Mouse (Mus musculus) embryonic facial prominence, embryonic 14.5 days (tissue): Measurements from ENCODE around the gene Apoe. TPM values are rescaled to one million over a fixed set of nuclear protein-coding genes. Genes with fewer than 3 reads are reported as not detected.

Experiments
- ATAC-seq: fragments of 200-750 bp; cut with Nextera tagmentation; 2 replicates; pipeline ENCODE4 v1.8.0; 2017; ENCODE audit warnings: low read depth, moderate number of reproducible peaks, moderate TSS enrichment
- DNase-seq: peaks from one replicate; pipeline ENCODE4 v3.0.0-alpha.2; 2015; ENCODE audit warnings: low spot score
- H3K27ac ChIP-seq: fragments of 300-500 bp; sonication (generic); replicated peaks from 2 replicates; pipeline ENCODE4 v1.5.1; 2014; ENCODE audit warnings: low read depth, mild to moderate bottlenecking, low read length, moderate library complexity
- H3K27me3 ChIP-seq: fragments of 300-500 bp; sonication (generic); replicated peaks from 2 replicates; pipeline ENCODE4 v1.6.1; 2014; ENCODE audit warnings: low read length; ENCODE audit not compliant: control insufficient read depth, insufficient read depth
- H3K36me3 ChIP-seq: fragments of 300-500 bp; sonication (generic); 2 replicates; pipeline ENCODE4 v1.6.1; 2014; ENCODE audit warnings: low read length, mixed read lengths; ENCODE audit not compliant: control insufficient read depth, insufficient read depth
- H3K4me1 ChIP-seq: fragments of 300-500 bp; sonication (generic); 2 replicates; pipeline ENCODE4 v1.6.1; 2014; ENCODE audit warnings: antibody characterized with exemption, low read length; ENCODE audit not compliant: control insufficient read depth, insufficient read depth
- H3K4me2 ChIP-seq: fragments of 300-500 bp; sonication (generic); 2 replicates; pipeline ENCODE4 v1.6.1; 2014; ENCODE audit warnings: low read depth, mild to moderate bottlenecking, low read length, moderate library complexity, mixed read lengths
- H3K4me3 ChIP-seq: fragments of 300-500 bp; sonication (generic); 2 replicates; pipeline ENCODE4 v1.5.1; 2014; ENCODE audit warnings: low read depth, mild to moderate bottlenecking, low read length
- H3K9ac ChIP-seq: fragments of 300-500 bp; sonication (generic); 2 replicates; pipeline ENCODE4 v1.6.1; 2014; ENCODE audit warnings: low read depth, mild to moderate bottlenecking, low read length, moderate library complexity, mixed read lengths
- H3K9me3 ChIP-seq: fragments of 300-500 bp; sonication (generic); 2 replicates; pipeline ENCODE4 v1.6.1; 2016; ENCODE audit warnings: low read length; ENCODE audit not compliant: control insufficient read depth
- WGBS: fragments of 180-500 bp; shearing (Covaris S2); extraction: QIAGEN DNeasy Blood & Tissue Kit; methylation state at CpG from one replicate; pipeline ENCODE4 v1.1.7; 2014; 5-methylcytosine and 5-hydroxymethylcytosine counted together
- polyA plus RNA-seq: library from polyadenylated mRNA; unstranded; fragments of >200 nt; fragmentation: Nextera tagmentation; extraction: Ambion mirVana; gene quantifications from 2 replicates; pipeline ENCODE4 v1.2.1, GENCODE M21; 2014

The Apoe gene
- polyA plus RNA-seq, 1 experiment from 2014 or later: 510 TPM

GRCm38 (mm10) chr7:19741329-19742031, 42.5 kb upstream of the Apoe start:
- Histone ChIP-seq H3K4me2 (no peak overlapping the region), H3K27me3 (no peaks in the 10 kb centered on the region), H3K9ac (no peak overlapping the region; the same call in 1 of the 2 replicates), H3K36me3 (peaks cover 40% of the 10 kb centered on the region), H3K4me1 (peaks cover 7% of the 10 kb centered on the region; the same call in 1 of the 2 replicates), H3K27ac (peak overlapping the region; percentile 70), H3K4me3 (no peak overlapping the region), H3K9me3 (no peaks in the 10 kb centered on the region)
- DNase-seq (no peak), ATAC-seq (peak; percentile 54)
- 8% methylated on average over 7 of the region's 8 CpGs for WGBS

GRCm38 (mm10) chr7:19740269-19740668, 41.3 kb upstream of the Apoe start:
- Histone ChIP-seq H3K36me3 (peaks cover 48% of the 10 kb centered on the region), H3K9ac (no peak overlapping the region), H3K4me1 (peaks cover 7% of the 10 kb centered on the region; the same call in 1 of the 2 replicates), H3K4me3 (no peak overlapping the region), H3K9me3 (no peaks in the 10 kb centered on the region), H3K27me3 (no peaks in the 10 kb centered on the region), H3K27ac (no peak overlapping the region), H3K4me2 (no peak overlapping the region)
- no peak for DNase-seq
- ATAC-seq: no peak
- 90% methylated on average over 11 of the region's 11 CpGs for WGBS

GRCm38 (mm10) chr7:19738771-19739170, 39.8 kb upstream of the Apoe start:
- H3K4me3 ChIP-seq: no peak overlapping the region
- H3K27me3 ChIP-seq: no peaks in the 10 kb centered on the region
- no peak overlapping the region for H3K9ac ChIP-seq
- H3K4me1 ChIP-seq: peaks cover 7% of the 10 kb centered on the region; the same call in 1 of the 2 replicates
- H3K9me3 ChIP-seq: no peaks in the 10 kb centered on the region
- H3K4me2 ChIP-seq: no peak overlapping the region
- WGBS: 88% methylated on average over 3 of the region's 3 CpGs
- H3K27ac ChIP-seq: no peak overlapping the region
- H3K36me3 ChIP-seq: peaks cover 61% of the 10 kb centered on the region
- no peak for DNase-seq
- ATAC-seq: no peak

DNA sequence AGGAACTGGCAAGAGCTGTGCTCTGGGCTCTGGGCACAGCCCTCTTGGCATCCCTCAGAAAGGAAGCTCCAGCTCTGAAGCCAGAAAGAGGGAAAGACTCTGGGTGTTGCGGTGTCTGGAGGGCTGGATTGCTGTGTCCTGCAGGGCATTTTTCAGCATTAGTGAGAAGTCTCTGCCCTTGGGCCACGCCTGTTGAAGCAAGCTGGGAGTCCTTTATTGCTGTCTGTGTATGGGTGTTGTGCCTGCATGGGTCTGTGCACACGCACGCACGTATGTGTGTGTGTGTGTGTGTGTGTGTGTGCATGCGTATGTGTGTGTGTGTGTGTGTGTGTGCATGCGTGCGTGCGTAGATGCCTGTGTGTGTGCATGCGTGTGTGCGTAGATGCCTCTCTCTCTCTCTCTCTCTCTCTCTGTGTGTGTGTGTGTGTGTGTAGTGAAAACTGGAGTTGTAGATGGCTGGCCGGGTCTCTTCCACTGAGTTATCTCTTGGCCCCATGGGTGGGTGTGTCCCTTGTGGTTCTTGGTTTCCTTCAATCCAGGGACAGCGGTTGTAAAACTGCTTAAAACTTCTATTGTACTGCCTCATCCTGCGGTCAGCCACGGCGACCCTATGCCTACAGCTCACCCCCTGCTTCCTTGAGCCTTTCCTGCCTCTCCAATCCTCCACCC, 37.5 kb upstream of the Apoe start:
- no peaks in the 10 kb centered on the region for H3K27me3 ChIP-seq
- H3K36me3 ChIP-seq: peaks cover 70% of the 10 kb centered on the region
- no peak for ATAC-seq
- H3K4me2 ChIP-seq: no peak overlapping the region
- H3K27ac ChIP-seq: no peak overlapping the region
- no peak overlapping the region for H3K4me3 ChIP-seq
- no peaks in the 10 kb centered on the region for H3K4me1 ChIP-seq
- no peak overlapping the region for H3K9ac ChIP-seq
- 95% methylated on average over 11 of the region's 16 CpGs for WGBS
- DNase-seq: no peak
- H3K9me3 ChIP-seq: no peaks in the 10 kb centered on the region

DNA sequence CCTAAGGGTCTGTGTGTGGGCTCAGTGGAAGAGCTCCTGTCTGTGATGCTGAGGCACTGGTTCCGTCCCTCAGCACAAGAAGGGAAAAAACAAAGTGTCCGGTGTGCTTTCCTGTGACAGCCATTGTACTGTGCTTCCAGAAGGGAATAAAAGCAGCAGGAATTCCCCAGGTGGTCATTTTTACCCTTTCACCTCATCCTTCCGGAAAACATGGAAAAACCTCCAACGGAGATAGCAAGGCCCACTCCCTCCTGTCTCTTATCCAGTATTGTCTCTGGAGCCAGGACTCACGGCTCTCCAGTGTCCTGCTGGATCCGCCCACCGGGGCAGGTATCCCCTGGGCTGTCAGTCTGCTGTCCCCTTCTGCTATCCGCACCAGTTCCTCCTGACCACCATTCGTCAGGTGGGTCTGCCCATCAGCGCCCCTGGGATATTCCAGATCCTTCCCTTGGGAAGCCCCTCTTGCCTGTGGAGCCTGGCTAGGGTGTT, 35.2 kb upstream of the Apoe start:
- peaks cover 85% of the 10 kb centered on the region for H3K36me3 ChIP-seq
- H3K4me3 ChIP-seq: no peak overlapping the region
- no peaks in the 10 kb centered on the region for H3K27me3 ChIP-seq
- H3K27ac ChIP-seq: no peak overlapping the region
- ATAC-seq (no peak), DNase-seq (no peak)
- H3K9ac ChIP-seq: no peak overlapping the region
- 90% methylated on average over 10 of the region's 10 CpGs for WGBS
- no peaks in the 10 kb centered on the region for H3K4me1 ChIP-seq
- H3K4me2 ChIP-seq: no peak overlapping the region
- no peaks in the 10 kb centered on the region for H3K9me3 ChIP-seq

GRCm38 (mm10) chr7:19726541-19726940, 27.6 kb upstream of the Apoe start:
- no peaks in the 10 kb centered on the region for H3K4me1 ChIP-seq
- peaks cover 5% of the 10 kb centered on the region for H3K9me3 ChIP-seq
- H3K4me3 ChIP-seq: no peak overlapping the region
- 84% methylated on average over 4 of the region's 4 CpGs for whole genome bisulfite sequencing
- DNase-seq: no peak
- H3K9ac ChIP-seq: no peak overlapping the region
- H3K4me2 ChIP-seq: no peak overlapping the region
- peaks cover 95% of the 10 kb centered on the region for H3K36me3 ChIP-seq
- H3K27ac ChIP-seq: no peak overlapping the region
- H3K27me3 ChIP-seq: no peaks in the 10 kb centered on the region
- ATAC-seq: no peak

GRCm38 (mm10) chr7:19724167-19724566, 25.2 kb upstream of the Apoe start:
- peaks cover 94% of the 10 kb centered on the region for H3K36me3 ChIP-seq
- WGBS: 93% methylated on average over 11 of the region's 12 CpGs
- ATAC-seq: no peak

GRCm38 (mm10) chr7:19722754-19723195, 23.8 kb upstream of the Apoe start:
- ATAC-seq (no peak), DNase-seq (no peak)
- H3K4me1 ChIP-seq: no peaks in the 10 kb centered on the region
- H3K27ac ChIP-seq: no peak overlapping the region
- peaks cover 89% of the 10 kb centered on the region for H3K36me3 ChIP-seq
- no peaks in the 10 kb centered on the region for H3K27me3 ChIP-seq
- H3K9me3 ChIP-seq: peaks cover 18% of the 10 kb centered on the region
- no peak overlapping the region for H3K4me2 ChIP-seq
- no peak overlapping the region for H3K4me3 ChIP-seq
- no peak overlapping the region for H3K9ac ChIP-seq
- 82% methylated on average over 6 of the region's 6 CpGs for WGBS

More at GRCm38 (mm10) chr7:19724167-19724566, 25.2 kb upstream of the Apoe start:
- Histone ChIP-seq H3K9ac (no peak overlapping the region), H3K27me3 (no peaks in the 10 kb centered on the region), H3K9me3 (peaks cover 18% of the 10 kb centered on the region), H3K4me1 (no peaks in the 10 kb centered on the region), H3K27ac (no peak overlapping the region), H3K4me3 (no peak overlapping the region), H3K4me2 (no peak overlapping the region)
- DNase-seq: no peak
